Mouse (Mus musculus) midbrain, embryonic 12.5 days (tissue): ENCODE measurements around the gene Nadsyn1. TPM values are rescaled to one million over a fixed set of nuclear protein-coding genes. Genes with fewer than 3 reads are reported as not detected.

Experiments
- ATAC-seq: fragments of 200-750 bp; cut with Nextera tagmentation; 2 replicates; pipeline ENCODE4 v1.8.0; 2017; ENCODE audit warnings: low read depth, moderate TSS enrichment, moderate library complexity; ENCODE audit not compliant: low FRiP score
- H3K27ac ChIP-seq: fragments of 300-500 bp; sonication (generic); replicated peaks from 2 replicates; pipeline ENCODE4 v1.5.1; 2016; ENCODE audit warnings: mild to moderate bottlenecking
- H3K27me3 ChIP-seq: fragments of 300-500 bp; sonication (generic); 2 replicates; pipeline ENCODE4 v1.6.1; 2016; ENCODE audit warnings: mild to moderate bottlenecking
- H3K36me3 ChIP-seq: fragments of 300-500 bp; sonication (generic); 2 replicates; pipeline ENCODE4 v1.6.1; 2016
- H3K4me1 ChIP-seq: fragments of 300-500 bp; sonication (generic); 2 replicates; pipeline ENCODE4 v1.6.1; 2016
- H3K4me2 ChIP-seq: fragments of 300-500 bp; sonication (generic); replicated peaks from 2 replicates; pipeline ENCODE4 v1.6.1; 2016; ENCODE audit warnings: mild to moderate bottlenecking, moderate library complexity
- H3K4me3 ChIP-seq: fragments of 300-500 bp; sonication (generic); 2 replicates; pipeline ENCODE4 v1.5.1; 2016; ENCODE audit warnings: mild to moderate bottlenecking
- H3K9ac ChIP-seq: fragments of 300-500 bp; sonication (generic); replicated peaks from 2 replicates; pipeline ENCODE4 v1.6.1; 2016; ENCODE audit warnings: mild to moderate bottlenecking, moderate library complexity
- H3K9me3 ChIP-seq: fragments of 300-500 bp; sonication (generic); 2 replicates; pipeline ENCODE4 v1.6.1; 2016; ENCODE audit warnings: mild to moderate bottlenecking
- WGBS: fragments of 180-500 bp; shearing (Covaris S2); methylation state at CpG from one replicate; pipeline ENCODE4 v1.1.7; 2016; 5-methylcytosine and 5-hydroxymethylcytosine counted together
- microRNA-seq: library from miRNA; unstranded; fragments of <30 nt; microRNA quantifications from one replicate; pipeline ENCODE4, GENCODE M21; 2017
- polyA plus RNA-seq: library from polyadenylated mRNA; unstranded; fragments of >200 nt; fragmentation: Nextera tagmentation; extraction: Ambion mirVana; gene quantifications from 2 replicates; pipeline ENCODE4 v1.2.1, GENCODE M21; 2016

Gene Nadsyn1
- polyA plus RNA-seq, 1 experiment from 2014 or later = 10.2 TPM

DNA sequence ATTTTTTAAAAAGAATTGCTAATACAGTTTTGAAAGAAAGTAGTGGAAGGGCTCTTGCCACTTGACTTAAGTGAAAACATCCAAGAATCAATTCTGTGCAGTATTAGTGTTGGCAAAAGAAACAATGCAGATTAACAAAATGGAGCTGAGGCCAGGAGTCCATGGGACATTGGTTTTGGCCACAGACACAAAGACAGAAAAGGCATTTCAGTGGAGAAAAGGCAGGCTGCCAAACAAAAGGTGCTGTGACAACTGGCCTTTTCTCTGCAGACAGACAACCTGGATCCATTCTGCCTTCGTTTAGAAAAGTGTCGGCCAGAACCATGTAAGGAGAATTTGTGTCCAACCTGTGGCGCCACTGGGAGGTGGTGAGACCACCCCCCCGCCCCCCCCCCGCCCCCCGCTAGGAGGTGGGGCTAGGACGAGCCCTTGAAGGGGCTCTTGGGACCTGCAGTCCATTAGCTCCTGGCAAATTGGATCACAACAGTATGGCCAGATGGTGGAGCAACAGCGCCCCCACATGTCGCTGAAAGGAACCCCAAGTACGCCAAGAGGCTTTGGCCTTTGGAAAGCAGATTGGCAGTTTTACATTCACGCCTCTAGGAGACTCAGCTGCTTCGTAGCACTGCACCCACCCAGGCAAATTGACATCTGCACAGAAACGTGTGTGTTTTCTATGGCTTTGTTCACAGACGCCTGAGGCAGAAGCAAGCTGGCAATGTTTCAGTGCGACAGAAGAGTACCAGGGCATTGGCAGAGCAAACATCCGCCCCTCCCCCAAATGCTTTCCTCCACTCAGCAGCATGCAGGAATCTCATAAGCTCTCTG lies 74.4 kb downstream of the Nadsyn1 start:
- 5% methylated on average over 16 of the region's 16 CpGs for WGBS
- H3K9me3 ChIP-seq = no peaks in the 10 kb centered on the region
- H3K4me1 ChIP-seq = peaks cover 16% of the 10 kb centered on the region
- peaks cover 6% of the 10 kb centered on the region; the same call in 1 of the 2 replicates for H3K27me3 ChIP-seq
- peak overlapping the region; percentile 44 for H3K4me2 ChIP-seq
- H3K27ac ChIP-seq = peak overlapping the region; percentile 25; the same call in 1 of the 2 replicates
- H3K9ac ChIP-seq = peak overlapping the region; percentile 24; the same call in 1 of the 2 replicates
- ATAC-seq = peak; percentile 83
- no peaks in the 10 kb centered on the region for H3K36me3 ChIP-seq
- 0 out of 2 replicates have a peak overlapping the region, but pooled peaks have one; percentile 5 for H3K4me3 ChIP-seq

Small RNA genes within 50 kb of the gene (microRNA-seq; reads per million reads assigned to microRNA genes)
- not detected for gene Gm22064

Other genes with a start within 250 kb of the Nadsyn1 start
- gene Cars, start 222.8 kb downstream of the Nadsyn1 start, polyA plus RNA-seq = 67.5 and 72.1 TPM in 2 replicates
- 0.23 and 0.24 TPM in 2 replicates for gene Tnfrsf26, start 194.1 kb downstream of the Nadsyn1 start, polyA plus RNA-seq
- 5.9 and 7.6 TPM in 2 replicates for gene Tnfrsf22, start 173.2 kb downstream of the Nadsyn1 start, polyA plus RNA-seq
- 0.57 and 0.60 TPM in 2 replicates for gene Tnfrsf23, start 137.0 kb downstream of the Nadsyn1 start, polyA plus RNA-seq
- 21.6 and 22.1 TPM in 2 replicates for gene Osbpl5, start 65.9 kb downstream of the Nadsyn1 start, polyA plus RNA-seq
- not detected in 2 replicates for gene Mrgprg, start 55.9 kb downstream of the Nadsyn1 start, polyA plus RNA-seq
- gene Mrgpre, start 38.3 kb downstream of the Nadsyn1 start, polyA plus RNA-seq = 2.2 and 3.0 TPM in 2 replicates
- 61.5 and 71.2 TPM in 2 replicates for gene Dhcr7, start 296 bp upstream of the Nadsyn1 start, polyA plus RNA-seq
- not detected in 2 replicates for gene Gm498, start 44.0 kb upstream of the Nadsyn1 start, polyA plus RNA-seq
- gene Shank2, start 179.1 kb upstream of the Nadsyn1 start, polyA plus RNA-seq = 2.8 and 3.3 TPM in 2 replicates